ENCODE assay signal across 17 mouse cellular contexts in the genomic region with DNA sequence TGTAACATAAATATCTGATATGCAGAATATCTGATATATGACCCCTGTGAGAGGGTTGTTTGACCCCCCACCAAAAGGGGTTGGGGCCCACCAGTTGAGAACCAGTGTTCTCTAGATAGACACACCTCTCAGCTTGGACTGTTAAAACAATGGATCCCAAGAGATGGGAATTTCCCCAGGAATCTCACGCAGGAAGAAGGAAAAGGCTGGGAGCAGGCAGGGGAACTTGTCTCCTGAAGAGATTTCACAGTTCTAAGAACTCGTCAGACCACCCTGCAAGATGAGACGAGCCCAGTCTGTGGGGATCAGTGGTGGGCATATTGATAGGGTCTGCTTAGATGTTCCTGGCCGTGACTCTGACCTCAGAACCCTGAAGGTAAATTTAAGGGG. TPM values are rescaled to one million over a fixed set of nuclear protein-coding genes. Genes with fewer than 3 reads are reported as not detected.
DNase-seq lines count a peak whose midpoint lies in the region; ATAC-seq and TF ChIP-seq lines count a peak whose summit lies in the region.
"Had no signal": no experiment of that assay in that cellular context is flagged by ENCODE, and none has a peak within 500 bp of the region (broad histone marks: within the 10 kb centered on the region; RNA-seq: fewer than 3 reads in every experiment).

No protein-coding gene starts in this region.

- TF ChIP-seq CTCF in kidney, adult 2 months (conservative IDR thresholded peaks at IDR 0.05; ENCODE audit: insufficient read depth, insufficient read length, low read depth, low read length) = no peak
- TF ChIP-seq CTCF in small intestine, adult 2 months (IDR thresholded peaks at IDR 0.05; ENCODE audit: extremely low read depth, insufficient read length, insufficient replicate concordance, low read depth, low read length) = no peak

- H3K9me3 ChIP-seq in lung, embryonic 16.5 days (ENCODE audit: control insufficient read depth, low read length) = no peaks in the 10 kb centered on the region
- H3K9me3 ChIP-seq in midbrain, embryonic 13.5 days = no peaks in the 10 kb centered on the region
- H3K9me3 ChIP-seq: embryonic facial prominence, embryonic 12.5 days; heart, embryonic 13.5 days had no signal

- peak; percentile 90 for DNase-seq in heart, adult 11 months
- DNase-seq in heart, postnatal 4 days = no peak
- no peak for DNase-seq in kidney, adult 2 months
- no peak for DNase-seq in kidney, postnatal 14 days
- DNase-seq in lung, adult 18-20 months = no peak
- DNase-seq: adrenal gland, postnatal 10 days; cerebellum, adult 11-12 months; kidney, adult 9 months; layer of hippocampus, adult 9-11 months; midbrain, embryonic 14.5 days had no signal

- H3K4me2 ChIP-seq in lung, embryonic 16.5 days (ENCODE audit: low read depth, low read length) = no peak overlapping the region
- H3K4me2 ChIP-seq in midbrain, embryonic 13.5 days (replicated peaks) = no peak overlapping the region
- H3K4me2 ChIP-seq: embryonic facial prominence, embryonic 12.5 days; heart, embryonic 13.5 days had no signal

- no peaks in the 10 kb centered on the region for H3K36me3 ChIP-seq in kidney, adult 2 months (ENCODE audit: control insufficient read depth, insufficient read depth, low read length)
- no peaks in the 10 kb centered on the region for H3K36me3 ChIP-seq in lung, embryonic 16.5 days (ENCODE audit: control insufficient read depth, insufficient read depth, low read length)
- H3K36me3 ChIP-seq in small intestine, adult 2 months (ENCODE audit: control insufficient read depth, insufficient read depth, low read length) = peaks cover 5% of the 10 kb centered on the region; the same call in 1 of the 2 replicates
- H3K36me3 ChIP-seq in midbrain, embryonic 13.5 days = no peaks in the 10 kb centered on the region
- H3K36me3 ChIP-seq: embryonic facial prominence, embryonic 12.5 days; heart, embryonic 13.5 days had no signal

- no peak overlapping the region for H3K4me3 ChIP-seq in kidney, adult 2 months (ENCODE audit: insufficient read depth, low read depth, low read length)
- H3K4me3 ChIP-seq in lung, embryonic 16.5 days (ENCODE audit: low read length) = no peak overlapping the region
- no peak overlapping the region for H3K4me3 ChIP-seq in small intestine, adult 2 months (ENCODE audit: low read depth, low read length)
- no peak overlapping the region for H3K4me3 ChIP-seq in midbrain, embryonic 13.5 days (replicated peaks)
- H3K4me3 ChIP-seq: embryonic facial prominence, embryonic 12.5 days; heart, embryonic 13.5 days had no signal

- no peak for ATAC-seq in lung, embryonic 16.5 days (ENCODE audit: low read depth)
- no peak for ATAC-seq in midbrain, embryonic 13.5 days
- ATAC-seq: forebrain, embryonic 16.5 days had no signal

- 75% methylated on average over 4 of the region's 4 CpGs for WGBS in kidney, adult 2 months
- 48% methylated on average over 4 of the region's 4 CpGs for WGBS in lung, embryonic 16.5 days
- 68% methylated on average over 4 of the region's 4 CpGs for WGBS in small intestine, adult 2 months
- WGBS in midbrain, embryonic 13.5 days = 61% methylated on average over 4 of the region's 4 CpGs

- TF ChIP-seq POLR2A in kidney, adult 2 months (IDR thresholded peaks at IDR 0.05; ENCODE audit: low read depth, low read length) = no peak
- no peak for TF ChIP-seq POLR2A in small intestine, adult 2 months (IDR thresholded peaks at IDR 0.05; ENCODE audit: low read depth, low read length)

- peak overlapping the region; percentile 26 for H3K27ac ChIP-seq in kidney, adult 2 months (ENCODE audit: insufficient read depth, low read depth, low read length)
- H3K27ac ChIP-seq in lung, embryonic 16.5 days (ENCODE audit: low read length) = peak overlapping the region; percentile 43
- 0 out of 2 replicates have a peak overlapping the region, but pooled peaks have one; percentile 50 for H3K27ac ChIP-seq in small intestine, adult 2 months (ENCODE audit: insufficient read depth, low read depth, low read length)
- no peak overlapping the region for H3K27ac ChIP-seq in midbrain, embryonic 13.5 days
- H3K27ac ChIP-seq: embryonic facial prominence, embryonic 12.5 days; heart, embryonic 13.5 days had no signal

- no peaks in the 10 kb centered on the region for H3K27me3 ChIP-seq in kidney, adult 2 months (replicated peaks; ENCODE audit: control insufficient read depth, insufficient read depth, low read length)
- H3K27me3 ChIP-seq in lung, embryonic 16.5 days (ENCODE audit: control insufficient read depth, insufficient read depth, low read depth, low read length) = peaks cover 3% of the 10 kb centered on the region; the same call in 1 of the 2 replicates
- no peaks in the 10 kb centered on the region for H3K27me3 ChIP-seq in small intestine, adult 2 months (ENCODE audit: control insufficient read depth, insufficient read depth, low read length)
- H3K27me3 ChIP-seq in midbrain, embryonic 13.5 days = peaks cover 17% of the 10 kb centered on the region

- no peak overlapping the region for H3K9ac ChIP-seq in lung, embryonic 16.5 days (ENCODE audit: low read length)
- no peak overlapping the region for H3K9ac ChIP-seq in midbrain, embryonic 13.5 days (replicated peaks)
- H3K9ac ChIP-seq: embryonic facial prominence, embryonic 12.5 days; heart, embryonic 13.5 days had no signal

- peaks cover 30% of the 10 kb centered on the region for H3K4me1 ChIP-seq in kidney, adult 2 months (ENCODE audit: control insufficient read depth, insufficient read depth, low read length)
- H3K4me1 ChIP-seq in lung, embryonic 16.5 days (replicated peaks; ENCODE audit: control insufficient read depth, insufficient read depth, low read length) = peaks cover 26% of the 10 kb centered on the region
- H3K4me1 ChIP-seq in small intestine, adult 2 months (ENCODE audit: control insufficient read depth, insufficient read depth, insufficient read length, low read length) = peaks cover 25% of the 10 kb centered on the region
- peaks cover 21% of the 10 kb centered on the region for H3K4me1 ChIP-seq in midbrain, embryonic 13.5 days (replicated peaks)

RNA-seq across cellular contexts. Expression of gene Hip1r, which starts 6.5 kb away (rescaled TPM):
- total RNA-seq in heart, postnatal 4 days (2021) = 10 to 100 TPM; 29.6 to 42.2 TPM
- 18.3 and 19.2 TPM in 2 replicates for polyA plus RNA-seq in kidney, adult 2 months (2012; rRNA removed)
- polyA plus RNA-seq in lung, embryonic 16.5 days (2015; fragmentation: Nextera tagmentation; extraction: Ambion mirVana) = 13.8 and 14.5 TPM in 2 replicates
- polyA plus RNA-seq in small intestine, adult 2 months (2012; rRNA removed) = 30.3 and 40.9 TPM in 2 replicates
- 19.0 and 20.1 TPM in 2 replicates for polyA plus RNA-seq in midbrain, embryonic 13.5 days (2015; fragmentation: Nextera tagmentation; extraction: Ambion mirVana)

RNA-seq across cellular contexts. Expression of gene Ccdc62, which starts 49.5 kb away (rescaled TPM):
- total RNA-seq in heart, postnatal 4 days (2021) = 1 to 10 TPM; 2.2 TPM
- 3.7 and 4.1 TPM in 2 replicates for polyA plus RNA-seq in kidney, adult 2 months (2012; rRNA removed)
- 7.7 and 8.0 TPM in 2 replicates for polyA plus RNA-seq in lung, embryonic 16.5 days (2015; fragmentation: Nextera tagmentation; extraction: Ambion mirVana)
- polyA plus RNA-seq in small intestine, adult 2 months (2012; rRNA removed) = 0.53 and 1.9 TPM in 2 replicates
- 5.1 and 8.0 TPM in 2 replicates for polyA plus RNA-seq in midbrain, embryonic 13.5 days (2015; fragmentation: Nextera tagmentation; extraction: Ambion mirVana)

RNA-seq across cellular contexts. Expression of gene Vps37b, which starts 52.1 kb away (rescaled TPM):
- 10 to 100 TPM; 42.3 to 49.1 TPM for total RNA-seq in heart, postnatal 4 days (2021)
- 22.6 and 24.1 TPM in 2 replicates for polyA plus RNA-seq in kidney, adult 2 months (2012; rRNA removed)
- 39.2 and 41.6 TPM in 2 replicates for polyA plus RNA-seq in lung, embryonic 16.5 days (2015; fragmentation: Nextera tagmentation; extraction: Ambion mirVana)
- 35.9 and 55.6 TPM in 2 replicates for polyA plus RNA-seq in small intestine, adult 2 months (2012; rRNA removed)
- polyA plus RNA-seq in midbrain, embryonic 13.5 days (2015; fragmentation: Nextera tagmentation; extraction: Ambion mirVana) = 71.5 and 79.3 TPM in 2 replicates

RNA-seq across cellular contexts. Expression of gene Gm43518, which starts 52.8 kb away (rescaled TPM):
- under 1 TPM in 1 of 2 experiments, not detected in 1; 0.62 TPM for total RNA-seq in heart, postnatal 4 days (2021)
- 0.56 and 0.64 TPM in 2 replicates for polyA plus RNA-seq in kidney, adult 2 months (2012; rRNA removed)
- 2.0 and 2.3 TPM in 2 replicates for polyA plus RNA-seq in lung, embryonic 16.5 days (2015; fragmentation: Nextera tagmentation; extraction: Ambion mirVana)
- polyA plus RNA-seq in small intestine, adult 2 months (2012; rRNA removed) = 0.44 TPM in 1 of 2 replicates, not detected in the other
- polyA plus RNA-seq in midbrain, embryonic 13.5 days (2015; fragmentation: Nextera tagmentation; extraction: Ambion mirVana) = 3.3 and 4.3 TPM in 2 replicates
- total RNA-seq: adrenal gland, postnatal 10 days; megakaryocyte progenitor cell, adult 5-6 weeks had no signal
